Mouse (Mus musculus): ENCODE data around the gene Mrps18a. TPM values are rescaled to one million over a fixed set of nuclear protein-coding genes. Genes with fewer than 3 reads are reported as not detected.

The Mrps18a gene
- 10 to 100 TPM; 86.4 to 93.2 TPM for total RNA-seq (2021)
- long read RNA-seq, transcript Mrps18a-201 (6 exons, 884 nt), result major isoform, 50 of 57 reads
- long read RNA-seq, partial matches to known transcripts, result 0 of 57 reads
- long read RNA-seq, other reads (novel, unspliced or antisense), result 3 of 57 reads

- peak; percentile 79 to 87 for DNase-seq (ENCODE audit: low spot score in 2 of 2)
These were observed at the start of gene Mrps18a for GRCm38 (mm10) chr17:46110402-46111289. Gene Mrps18a, plus strand, starts transcription at chr17:46110986.

DNA sequence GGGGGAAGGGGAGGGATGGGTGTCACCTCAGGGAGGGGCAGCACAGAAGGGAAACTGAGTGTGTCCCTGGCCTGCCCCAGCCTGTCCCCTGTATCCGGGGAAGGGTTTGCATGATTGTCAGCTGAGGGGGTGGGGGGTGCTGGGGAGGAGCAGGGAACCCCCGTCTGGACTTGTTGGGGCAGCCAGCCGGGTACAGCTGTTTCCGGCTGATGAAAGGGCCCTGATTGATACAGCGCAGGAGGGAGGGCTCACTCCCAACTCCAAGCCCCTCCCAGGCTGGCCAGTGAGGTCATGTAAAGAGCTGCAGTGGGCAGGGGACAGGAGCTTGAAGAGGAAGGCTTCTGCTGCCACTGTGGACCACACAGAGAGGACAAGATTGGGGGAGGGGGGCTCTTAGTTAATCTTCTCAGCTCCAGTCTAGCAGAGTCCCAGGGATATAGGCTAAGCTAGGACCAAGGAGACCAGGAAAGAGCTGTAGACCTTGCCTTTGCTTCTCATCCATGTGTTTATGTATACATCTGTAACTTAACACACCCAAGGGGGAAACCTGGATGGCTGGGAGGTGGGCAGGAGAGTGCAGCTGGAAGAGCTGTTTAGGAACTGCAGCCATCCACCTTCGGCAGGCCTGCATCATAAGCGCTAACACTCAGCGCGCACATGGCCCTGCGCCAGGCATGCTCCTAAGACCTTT is 47.4 kb upstream of the Mrps18a start:
- no peak for DNase-seq (ENCODE audit: low spot score in 2 of 2)

GRCm38 (mm10) chr17:46063974-46064312 is 46.8 kb upstream of the Mrps18a start:
- DNase-seq (ENCODE audit: low spot score in 2 of 2), result no peak

DNA sequence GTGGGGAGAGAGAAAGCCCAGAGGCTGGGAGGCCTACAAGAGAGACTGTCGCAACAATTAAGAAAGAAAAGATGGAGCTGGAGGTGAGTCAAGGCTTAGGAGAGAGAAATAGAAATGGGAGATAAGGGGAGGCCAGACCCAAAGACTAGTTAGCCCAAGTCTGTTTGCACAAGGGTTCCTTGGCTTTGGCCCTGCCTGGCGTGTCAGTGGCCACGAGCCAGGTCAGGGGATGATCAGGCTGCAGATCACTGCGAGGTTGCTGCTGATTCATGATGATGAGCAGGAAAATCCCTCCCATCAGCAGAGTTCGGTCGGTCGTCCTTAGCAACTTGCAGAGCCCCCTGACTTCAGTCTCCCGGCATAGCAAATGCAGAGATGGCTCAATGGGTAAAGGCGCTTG is 40.7 kb upstream of the Mrps18a start:
- no peak for DNase-seq (ENCODE audit: low spot score in 2 of 2)

GRCm38 (mm10) chr17:46071531-46071930 is 39.3 kb upstream of the Mrps18a start:
- no peak for DNase-seq (ENCODE audit: low spot score in 2 of 2)

DNA sequence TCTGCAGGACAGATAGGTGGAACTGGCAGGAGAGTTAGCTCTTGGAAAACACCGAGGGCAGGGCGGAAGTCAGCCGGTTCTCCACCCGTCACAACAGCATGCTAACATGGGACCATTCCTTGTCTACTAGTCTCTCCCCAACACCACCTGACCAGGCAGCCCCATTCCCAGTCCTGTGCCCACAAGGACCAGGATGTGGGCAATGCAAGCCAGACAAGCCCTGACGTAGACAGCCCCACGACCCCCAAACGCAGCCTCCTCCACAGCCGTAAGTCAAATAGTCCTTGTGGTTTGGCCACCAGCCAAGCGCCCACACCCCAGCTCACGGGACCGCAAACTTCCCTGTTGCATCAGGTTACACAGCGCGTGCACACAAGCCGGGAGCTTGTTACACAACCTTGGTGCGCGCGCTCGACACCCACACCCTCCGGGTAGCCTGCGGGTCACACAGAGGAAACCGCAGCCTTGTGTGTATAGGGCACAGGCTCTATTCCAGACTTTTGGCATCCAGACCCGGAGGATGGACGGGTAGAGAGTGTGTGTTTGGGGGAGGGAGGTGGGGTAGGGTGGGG is 37.0 kb upstream of the Mrps18a start:
- peak; percentile 20 to 65 for DNase-seq (ENCODE audit: low spot score in 2 of 2)

DNA sequence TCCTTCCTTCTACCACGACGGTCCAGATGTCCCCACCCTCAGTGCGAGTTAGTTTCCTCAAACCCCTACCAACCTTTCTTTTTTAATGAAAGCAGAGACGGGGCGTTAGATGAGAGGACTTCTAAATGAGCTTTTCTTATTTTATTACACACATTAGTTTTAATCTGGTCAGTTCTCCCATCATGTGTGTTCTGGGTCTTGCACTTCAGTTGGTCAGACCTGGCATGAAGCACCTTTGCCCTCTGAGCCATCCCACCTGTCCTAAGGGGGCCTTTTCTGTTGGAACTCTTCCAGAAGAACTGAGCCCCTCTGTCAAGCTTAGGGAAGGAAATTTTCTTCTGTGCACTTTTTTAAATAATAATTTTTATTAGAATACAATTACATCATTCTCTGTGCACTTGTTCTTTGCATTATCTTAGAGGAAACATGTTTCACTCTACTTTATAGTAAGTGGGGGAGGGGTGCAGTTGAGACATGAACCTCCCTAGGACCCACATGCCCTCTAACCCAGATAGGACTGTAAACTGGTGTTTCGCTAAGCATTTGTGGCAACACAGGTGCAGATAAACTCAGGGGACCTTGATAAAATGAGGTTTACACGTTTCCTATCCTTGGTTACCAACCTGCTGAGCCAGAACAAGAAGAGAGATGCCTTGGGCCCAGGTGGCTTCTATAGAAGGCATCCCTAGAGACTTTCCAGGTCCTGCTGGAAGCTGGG is 36.2 kb upstream of the Mrps18a start:
- no peak for DNase-seq (ENCODE audit: low spot score in 2 of 2)

DNA sequence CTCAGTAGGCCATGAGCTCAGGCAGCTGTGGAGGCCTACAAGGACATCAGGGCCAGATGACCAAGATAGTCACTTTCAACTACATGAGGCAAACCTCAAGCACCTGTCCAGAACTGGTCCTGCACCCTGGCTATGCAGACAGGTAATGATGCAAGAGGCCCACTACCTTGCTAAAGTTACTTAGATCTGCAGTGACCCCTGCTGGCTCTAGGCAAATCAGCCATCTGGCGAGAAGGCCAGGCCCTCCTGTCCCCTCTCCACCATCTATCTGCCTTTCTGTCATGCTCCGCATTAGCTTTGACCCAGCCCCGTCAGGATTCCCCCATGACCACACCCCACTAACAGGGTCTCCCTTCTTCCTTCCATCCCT is 35.7 kb upstream of the Mrps18a start:
- DNase-seq (ENCODE audit: low spot score in 2 of 2), result no peak

GRCm38 (mm10) chr17:46075551-46076259 is 35.1 kb upstream of the Mrps18a start:
- no peak for DNase-seq (ENCODE audit: low spot score in 2 of 2)

DNA sequence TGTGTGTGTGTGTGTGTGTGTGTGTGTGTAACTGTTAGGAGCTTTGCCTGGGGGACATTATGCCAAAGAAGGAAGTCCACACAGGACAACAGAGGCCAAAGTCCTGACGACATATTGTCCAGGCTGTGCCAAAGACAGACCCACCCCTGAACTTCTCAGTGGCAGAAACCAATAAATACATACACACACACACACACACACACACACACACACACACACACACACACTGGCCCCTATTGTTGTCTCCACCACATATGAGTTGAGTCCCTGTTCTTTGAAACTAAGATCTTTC is 34.6 kb upstream of the Mrps18a start:
- DNase-seq (ENCODE audit: low spot score in 2 of 2), result no peak

DNA sequence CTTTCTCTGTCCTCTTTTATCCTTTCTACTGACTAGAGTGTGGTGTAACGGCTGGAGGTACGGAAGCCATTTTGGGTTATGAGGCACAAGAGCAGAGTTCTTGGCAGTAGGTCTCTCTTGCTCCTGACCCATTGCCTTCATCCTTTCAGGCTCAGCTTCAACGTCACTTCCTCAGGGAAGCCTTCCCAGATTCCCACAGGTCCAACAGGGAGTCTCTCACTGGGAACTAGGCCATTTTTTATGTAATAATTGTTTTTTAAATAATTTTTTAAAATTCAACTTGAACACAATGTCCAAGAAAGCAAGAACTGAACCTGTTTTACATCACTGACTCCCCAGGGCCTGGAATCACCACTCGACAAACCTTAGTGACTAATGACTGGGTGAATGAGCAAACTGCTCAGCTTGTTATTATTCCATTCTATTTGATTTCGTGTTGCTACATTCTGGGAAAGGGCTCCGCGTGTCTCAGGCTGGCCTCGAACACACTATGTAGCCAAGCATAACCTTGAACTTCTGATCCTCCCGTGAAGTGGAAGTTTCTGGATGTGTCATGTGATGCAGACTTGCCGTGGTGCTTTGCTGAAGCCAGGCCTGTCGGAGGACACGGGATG is 32.8 kb upstream of the Mrps18a start:
- no peak for DNase-seq (ENCODE audit: low spot score in 2 of 2)

DNA sequence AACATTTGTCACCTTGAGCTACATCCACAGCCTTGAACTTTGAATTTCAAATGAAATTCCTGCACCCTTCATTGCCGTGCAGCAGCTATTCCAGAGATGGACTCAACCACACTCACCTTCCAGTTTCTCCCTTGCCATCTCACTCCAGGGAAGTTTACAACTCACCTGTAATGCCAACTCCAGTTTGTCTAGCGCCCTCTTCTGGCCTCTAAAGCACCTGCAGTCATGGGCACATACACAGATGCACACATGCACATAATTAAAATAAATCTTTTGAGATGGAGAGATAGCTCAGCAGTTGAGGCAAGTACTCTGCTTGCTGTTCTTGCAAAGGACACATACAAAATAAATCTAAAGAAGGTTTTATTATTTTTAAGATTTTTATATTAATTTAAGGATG is 31.7 kb upstream of the Mrps18a start:
- DNase-seq (ENCODE audit: low spot score in 2 of 2), result no peak

DNA sequence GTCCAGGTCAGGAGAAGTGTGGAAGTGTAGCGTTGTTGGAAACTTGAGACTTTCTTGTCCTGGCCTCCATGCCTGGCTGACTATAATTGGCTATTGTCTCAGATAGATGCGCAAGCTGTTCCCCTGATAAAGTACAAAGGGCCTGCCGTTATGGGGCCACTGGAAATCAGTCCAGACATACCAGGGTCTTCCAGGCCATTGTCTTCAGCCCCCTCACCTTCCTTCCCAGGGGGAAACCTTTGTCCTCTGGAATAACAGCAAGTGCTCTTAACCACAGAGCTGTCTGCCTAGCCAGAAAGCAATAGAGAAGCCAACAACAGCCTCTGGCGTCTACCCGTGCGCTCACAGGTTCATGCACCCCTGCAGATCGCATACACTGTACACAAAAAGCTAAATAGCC is 30.4 kb upstream of the Mrps18a start:
- no peak for DNase-seq (ENCODE audit: low spot score in 2 of 2)

- DNase-seq (ENCODE audit: low spot score in 2 of 2), result no peak
These were observed 29.7 kb upstream of the Mrps18a start for GRCm38 (mm10) chr17:46081042-46081441.

DNA sequence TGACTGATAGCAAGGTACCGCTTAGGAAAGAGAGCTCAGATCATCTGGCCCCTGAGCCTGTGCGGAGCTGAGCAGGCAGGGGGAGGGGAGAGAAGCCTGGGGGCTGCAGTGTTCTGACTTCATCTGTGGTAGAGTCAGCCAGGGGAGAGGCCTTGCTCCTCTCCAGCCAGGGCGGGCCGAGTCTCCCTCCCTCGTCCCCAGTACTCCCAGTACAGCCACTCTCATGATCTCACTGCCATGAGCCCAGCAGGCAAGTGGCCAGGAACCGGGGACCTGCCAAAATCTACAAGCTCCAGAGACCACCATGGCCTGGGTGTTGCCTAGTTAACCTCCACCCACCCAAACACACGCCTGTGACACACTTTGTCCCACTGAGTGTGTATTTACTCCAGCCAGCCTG is 29.1 kb upstream of the Mrps18a start:
- no peak for DNase-seq (ENCODE audit: low spot score in 2 of 2)

- no peak for DNase-seq (ENCODE audit: low spot score in 2 of 2)
These were observed 27.4 kb upstream of the Mrps18a start for GRCm38 (mm10) chr17:46083381-46083780.

DNA sequence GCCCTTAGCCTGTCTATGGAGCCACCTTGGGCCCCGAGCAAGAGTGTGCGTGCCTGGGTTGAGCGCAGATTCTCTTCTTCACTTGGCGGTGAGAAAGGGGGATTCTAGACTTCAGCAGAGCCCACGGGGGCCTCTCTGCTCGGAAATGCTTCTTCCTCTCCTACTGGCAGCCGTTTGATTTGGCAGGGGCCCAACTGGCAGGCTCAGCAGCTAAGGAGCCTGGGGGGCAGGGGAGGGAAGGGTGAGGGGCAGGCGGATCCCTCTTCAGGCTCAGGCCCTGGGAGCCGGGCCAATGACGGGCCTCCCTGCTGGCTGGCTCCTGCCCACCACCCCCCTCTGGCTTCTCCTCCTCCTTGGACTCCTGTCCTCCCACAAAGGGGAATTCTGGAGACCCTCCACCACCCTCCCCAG is 26.7 kb upstream of the Mrps18a start:
- peak; percentile 36 to 60 for DNase-seq (ENCODE audit: low spot score in 2 of 2)

DNA sequence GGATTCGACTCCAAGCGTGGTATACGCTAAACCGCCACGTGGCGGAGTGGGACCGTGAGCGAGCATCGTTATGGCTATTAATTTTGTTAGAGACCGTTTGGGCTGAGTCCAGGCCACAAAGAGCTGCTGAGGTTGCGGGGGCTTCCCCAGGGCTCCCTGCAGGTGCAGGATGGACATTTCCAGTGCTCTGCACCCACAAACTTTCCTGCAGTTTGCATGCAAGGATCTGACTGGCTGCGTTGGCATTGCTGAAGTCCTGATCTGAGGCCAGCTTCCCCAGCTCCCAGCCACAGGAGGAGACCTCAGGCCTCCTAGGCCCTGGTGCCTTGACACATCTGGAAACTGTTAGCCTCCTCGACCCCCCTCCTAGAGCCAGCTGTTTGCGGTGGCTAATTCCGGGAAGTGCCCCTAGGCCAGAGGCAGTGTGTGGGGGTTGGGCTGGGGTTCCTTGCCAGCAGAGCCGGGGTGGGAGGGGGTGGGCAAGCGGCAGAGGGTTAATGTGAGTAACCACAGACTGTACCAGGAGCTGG is 24.4 kb upstream of the Mrps18a start:
- DNase-seq (ENCODE audit: low spot score in 2 of 2), result no peak

DNA sequence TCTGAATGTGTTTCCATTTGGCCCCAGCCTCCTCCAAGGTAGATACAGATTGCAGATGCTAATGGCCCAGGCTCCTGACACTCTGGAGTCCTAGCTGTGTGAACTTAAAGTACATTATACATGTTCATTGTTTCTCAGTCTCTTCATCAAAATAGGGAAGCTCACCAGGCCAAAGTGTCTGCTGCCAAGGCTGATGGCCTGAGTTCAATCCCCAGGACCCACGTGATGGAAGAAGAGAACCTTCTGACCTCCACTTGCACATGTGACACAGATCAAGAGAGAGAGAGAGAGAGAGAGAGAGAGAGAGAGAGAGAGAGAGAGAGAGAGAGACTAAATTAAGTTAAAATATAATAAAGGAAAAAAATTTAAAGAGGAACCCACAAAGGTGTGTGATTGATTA is 19.4 kb upstream of the Mrps18a start:
- DNase-seq (ENCODE audit: low spot score in 2 of 2), result no peak

DNA sequence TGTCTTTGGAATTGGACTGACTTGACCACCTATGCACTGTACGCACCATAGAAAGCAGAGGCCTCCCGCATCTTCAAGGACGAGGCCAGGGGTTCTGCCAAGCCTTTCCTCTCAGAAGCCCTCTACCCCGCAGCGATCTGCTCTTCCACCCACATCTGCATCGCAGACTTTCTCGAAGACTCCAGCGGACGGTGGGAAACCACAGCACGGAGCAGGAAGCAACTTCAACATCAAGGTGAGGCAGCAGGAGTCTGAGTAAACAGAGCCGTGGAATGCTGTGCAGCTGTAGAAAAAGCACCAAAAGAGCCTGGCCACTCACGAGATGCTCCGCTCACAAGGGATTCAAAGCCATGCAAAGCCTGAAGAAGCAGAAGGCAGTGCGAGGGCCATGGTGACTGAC is 18.9 kb upstream of the Mrps18a start:
- no peak for DNase-seq (ENCODE audit: low spot score in 2 of 2)

All from layer of hippocampus, adult 18-20 months (tissue).